Mouse (Mus musculus) brain, embryonic 14.5 days (tissue): ENCODE results near the gene Med7.

ENCODE experiments used
- CTCF ChIP-seq: fragments of 200-500 bp; IDR thresholded peaks from 2 replicates; pipeline ENCODE4 v1.5.1; 2012; ENCODE audit warnings: inconsistent platforms, mild to moderate bottlenecking, moderate library complexity, borderline replicate concordance; ENCODE audit not compliant: insufficient read depth, insufficient read length; ENCODE audit errors: extremely low read depth
- POLR2A ChIP-seq: fragments of 200-500 bp; IDR thresholded peaks from 2 replicates; pipeline ENCODE4 v1.6.1; 2012; ENCODE audit warnings: mild to moderate bottlenecking, inconsistent platforms, borderline replicate concordance; ENCODE audit not compliant: poor library complexity, insufficient read depth, insufficient read length, severe bottlenecking; ENCODE audit errors: extremely low read depth

DNA sequence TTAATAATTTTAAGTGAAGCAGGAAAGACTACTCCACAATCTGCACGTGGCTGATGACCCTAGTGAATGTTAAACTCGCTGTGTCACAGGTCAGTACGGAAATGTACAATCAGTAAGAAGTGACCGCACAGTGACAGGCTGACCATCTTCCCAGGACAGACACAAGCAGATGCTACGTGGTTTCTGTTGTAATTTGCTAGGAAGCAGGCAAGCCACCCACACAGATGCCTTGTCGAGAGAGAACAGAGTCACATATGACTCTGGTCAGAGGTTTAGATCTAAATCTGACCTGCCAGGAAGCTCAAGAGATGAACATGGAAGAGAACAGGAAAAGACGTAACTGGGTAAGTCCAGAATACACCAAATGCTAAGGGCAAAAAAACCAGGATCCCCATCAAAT is 43.8 kb upstream of the Med7 start:
- TF ChIP-seq CTCF (no peak), POLR2A (no peak)
